Mouse (Mus musculus) olfactory bulb, adult 2 months (tissue): ENCODE measurements around the gene Galt.
"Not testable (repeated sequence)": the region's sequence is repeated elsewhere in the genome, so short reads cannot be mapped to it uniquely, and the experiment has no call there.

Experiments used
- CTCF ChIP-seq: fragments of 200-500 bp; IDR thresholded peaks from 2 replicates; pipeline ENCODE4 v1.5.1; 2012; ENCODE audit warnings: low read depth, mild to moderate bottlenecking, low read length, moderate library complexity; ENCODE audit not compliant: insufficient read depth
- POLR2A ChIP-seq: fragments of 200-500 bp; IDR thresholded peaks from 2 replicates; pipeline ENCODE4 v1.6.1; 2012; ENCODE audit warnings: mild to moderate bottlenecking, low read depth, low read length, moderate library complexity; ENCODE audit not compliant: insufficient read depth

GRCm38 (mm10) chr4:41781271-41781670 is 26.2 kb downstream of the Galt start:
- TF ChIP-seq POLR2A, CTCF: not testable (repeated sequence)
